Mouse (Mus musculus) bone marrow macrophage, adult 2 months (primary cell): ENCODE results near the gene Snph.

Source experiments
- CTCF ChIP-seq: IDR thresholded peaks from 2 replicates; pipeline ENCODE4 v1.5.1; 2012; ENCODE audit warnings: low read depth, mild to moderate bottlenecking, low read length, moderate library complexity
- POLR2A ChIP-seq: IDR thresholded peaks from 2 replicates; pipeline ENCODE4 v1.6.1; 2012; ENCODE audit warnings: mild to moderate bottlenecking, low read depth, low read length, borderline replicate concordance

DNA sequence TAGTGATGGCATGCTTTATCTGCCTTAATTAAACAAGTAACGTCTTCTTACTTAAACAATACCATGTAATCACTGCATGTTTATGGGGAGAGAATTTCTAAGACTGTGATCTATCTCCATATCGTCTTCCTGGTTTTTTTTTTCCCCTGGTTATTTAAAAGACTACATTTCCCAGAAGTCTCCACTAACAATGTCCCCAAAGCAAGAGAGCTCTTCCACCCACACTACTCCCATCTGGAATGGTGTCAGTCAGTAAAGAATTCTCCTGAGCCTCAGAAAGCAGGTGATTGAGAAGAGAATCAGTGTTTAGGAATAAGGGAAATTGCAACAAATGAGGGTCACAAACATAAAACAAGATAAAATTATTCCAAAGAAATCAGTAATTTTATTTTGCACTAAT, 2.5 kb upstream of the Snph start:
- no peak for TF ChIP-seq CTCF
- TF ChIP-seq POLR2A, result no peak
